Mouse (Mus musculus) midbrain, embryonic 14.5 days (tissue): Measurements from ENCODE around the gene Gapvd1. TPM values are rescaled to one million over a fixed set of nuclear protein-coding genes. Genes with fewer than 3 reads are reported as not detected.

Experiments used
- ATAC-seq: fragments of 200-750 bp; cut with Nextera tagmentation; 2 replicates; pipeline ENCODE4 v1.8.0; 2017; ENCODE audit warnings: moderate number of reproducible peaks, moderate library complexity; ENCODE audit not compliant: low FRiP score, low TSS enrichment
- DNase-seq: peaks from one replicate; pipeline ENCODE4 v3.0.0-alpha.2; 2015
- H3K27ac ChIP-seq: fragments of 300-500 bp; sonication (generic); replicated peaks from 2 replicates; pipeline ENCODE4 v1.5.1; 2014; ENCODE audit warnings: mild to moderate bottlenecking, low read depth, low read length, moderate library complexity
- H3K27me3 ChIP-seq: fragments of 300-500 bp; sonication (generic); 2 replicates; pipeline ENCODE4 v1.6.1; 2014; ENCODE audit warnings: low read length, control low read depth, mixed read lengths; ENCODE audit not compliant: control insufficient read depth, insufficient read depth
- H3K36me3 ChIP-seq: fragments of 300-500 bp; sonication (generic); 2 replicates; pipeline ENCODE4 v1.6.1; 2014; ENCODE audit warnings: low read length, control low read depth; ENCODE audit not compliant: control insufficient read depth, insufficient read depth
- H3K4me1 ChIP-seq: fragments of 300-500 bp; sonication (generic); 2 replicates; pipeline ENCODE4 v1.6.1; 2014; ENCODE audit warnings: mild to moderate bottlenecking, antibody characterized with exemption, low read length, control low read depth; ENCODE audit not compliant: control insufficient read depth, insufficient read depth
- H3K4me2 ChIP-seq: fragments of 300-500 bp; sonication (generic); 2 replicates; pipeline ENCODE4 v1.6.1; 2014; ENCODE audit warnings: mild to moderate bottlenecking, low read length, moderate library complexity
- H3K4me3 ChIP-seq: fragments of 300-500 bp; sonication (generic); replicated peaks from 2 replicates; pipeline ENCODE4 v1.5.1; 2014; ENCODE audit warnings: low read depth, low read length
- H3K9ac ChIP-seq: fragments of 300-500 bp; sonication (generic); replicated peaks from 2 replicates; pipeline ENCODE4 v1.6.1; 2014; ENCODE audit warnings: mild to moderate bottlenecking, low read length, moderate library complexity
- H3K9me3 ChIP-seq: fragments of 300-500 bp; sonication (generic); 2 replicates; pipeline ENCODE4 v1.6.1; 2016; ENCODE audit warnings: low read length, control low read depth, mixed read lengths; ENCODE audit not compliant: control insufficient read depth
- WGBS: fragments of 180-500 bp; shearing (Covaris S2); extraction: QIAGEN DNeasy Blood & Tissue Kit; methylation state at CpG from one replicate; pipeline ENCODE4 v1.1.7; 2014; 5-methylcytosine and 5-hydroxymethylcytosine counted together
- polyA plus RNA-seq: library from polyadenylated mRNA; unstranded; fragments of >200 nt; fragmentation: Nextera tagmentation; extraction: Ambion mirVana; gene quantifications from 2 replicates; pipeline ENCODE4 v1.2.1, GENCODE M21; 2014

Gapvd1 gene
- polyA plus RNA-seq, 1 experiment from 2014 or later = 132 TPM

- ATAC-seq (no peak), DNase-seq (no peak)
- Histone ChIP-seq H3K9ac (no peak overlapping the region), H3K4me2 (no peak overlapping the region), H3K36me3 (peaks cover 5% of the 10 kb centered on the region; the same call in 1 of the 2 replicates), H3K4me3 (no peak overlapping the region), H3K4me1 (peaks cover 9% of the 10 kb centered on the region), H3K27ac (no peak overlapping the region), H3K27me3 (no peaks in the 10 kb centered on the region), H3K9me3 (no peaks in the 10 kb centered on the region)
- 67% methylated on average over 8 of the region's 8 CpGs for WGBS
Measured at GRCm38 (mm10) chr2:34669203-34669746, 85.8 kb downstream of the Gapvd1 start.

DNA sequence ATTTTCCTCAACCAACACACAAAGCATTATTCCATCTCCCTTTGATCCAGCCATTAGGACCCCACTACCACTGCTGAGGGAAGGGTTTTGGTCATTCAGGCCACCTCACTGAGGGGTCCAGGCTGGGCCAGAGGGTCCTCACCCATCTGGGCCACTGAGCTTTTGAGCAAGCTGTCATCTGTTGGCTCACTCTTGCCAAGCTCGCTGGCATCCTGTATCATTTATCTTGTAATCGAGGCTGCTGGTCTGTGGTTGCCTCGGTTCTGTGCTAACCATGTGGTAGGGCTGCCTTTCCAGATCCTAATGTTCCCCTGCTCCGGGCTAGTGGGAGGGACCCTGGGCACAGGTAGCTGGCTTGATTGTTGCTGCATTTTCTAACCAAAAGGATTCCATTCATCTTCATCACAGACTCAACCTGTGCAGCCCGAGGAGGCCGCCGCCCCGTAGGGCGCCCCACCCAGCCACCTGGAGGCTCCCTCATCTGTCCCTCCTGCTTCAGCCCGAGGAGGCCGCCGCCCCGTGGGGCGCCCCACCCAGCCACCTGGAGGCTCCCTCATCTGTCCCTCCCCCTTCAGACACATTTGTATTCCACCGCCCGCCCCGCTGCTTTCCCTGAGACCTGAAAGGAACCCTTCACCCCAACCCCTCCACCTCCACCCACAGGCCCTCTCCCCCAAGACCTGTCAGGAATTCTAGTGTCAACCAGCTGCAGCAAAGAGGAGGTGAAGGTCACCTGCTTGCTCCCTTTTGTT, 86.4 kb downstream of the Gapvd1 start:
- no peak overlapping the region for H3K4me3 ChIP-seq
- H3K9me3 ChIP-seq = no peaks in the 10 kb centered on the region
- no peak overlapping the region for H3K4me2 ChIP-seq
- H3K4me1 ChIP-seq = peaks cover 9% of the 10 kb centered on the region
- no peak for ATAC-seq
- no peak for DNase-seq
- WGBS = 43% methylated on average over 17 of the region's 17 CpGs
- H3K9ac ChIP-seq = no peak overlapping the region
- 0 out of 2 replicates have a peak overlapping the region, but pooled peaks have one; percentile 20 for H3K27ac ChIP-seq
- no peaks in the 10 kb centered on the region for H3K27me3 ChIP-seq
- H3K36me3 ChIP-seq = no peaks in the 10 kb centered on the region

GRCm38 (mm10) chr2:34667820-34668219, 87.2 kb downstream of the Gapvd1 start:
- ATAC-seq (no peak), DNase-seq (peak; percentile 57)
- Histone ChIP-seq H3K9ac (no peak overlapping the region), H3K4me2 (no peak overlapping the region), H3K9me3 (no peaks in the 10 kb centered on the region), H3K27ac (0 out of 2 replicates have a peak overlapping the region, but pooled peaks have one; percentile 20), H3K36me3 (no peaks in the 10 kb centered on the region), H3K4me1 (peaks cover 9% of the 10 kb centered on the region), H3K27me3 (no peaks in the 10 kb centered on the region), H3K4me3 (no peak overlapping the region)
- WGBS = 17% methylated on average over 10 of the region's 10 CpGs

DNA sequence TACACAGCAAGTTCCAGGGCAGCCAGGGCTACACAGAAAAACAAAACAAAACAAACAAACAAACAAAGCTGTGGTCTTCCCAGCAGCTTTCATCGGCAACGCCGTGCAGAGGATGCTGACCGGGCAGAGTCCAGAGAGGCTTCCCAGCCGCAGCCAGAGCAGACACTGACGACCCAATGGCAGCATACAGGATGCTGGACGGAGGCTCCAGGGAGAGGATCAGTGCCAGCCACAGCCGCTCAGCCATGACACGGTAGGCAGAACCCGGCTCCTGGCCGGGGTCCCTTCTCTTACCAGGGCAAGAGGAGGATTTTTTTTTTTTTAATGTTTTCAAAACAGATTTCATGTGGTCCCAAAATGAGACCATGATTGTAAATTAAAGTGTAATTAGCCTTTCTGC, 107.6 kb downstream of the Gapvd1 start:
- DNase-seq (no peak), ATAC-seq (no peak)
- Histone ChIP-seq H3K27me3 (no peaks in the 10 kb centered on the region), H3K36me3 (no peaks in the 10 kb centered on the region), H3K9me3 (no peaks in the 10 kb centered on the region), H3K4me3 (no peak overlapping the region), H3K4me1 (peaks cover 16% of the 10 kb centered on the region), H3K9ac (no peak overlapping the region), H3K4me2 (no peak overlapping the region), H3K27ac (no peak overlapping the region)
- 48% methylated on average over 11 of the region's 11 CpGs for WGBS

- Histone ChIP-seq H3K27ac (no peak overlapping the region), H3K4me3 (peak overlapping the region; percentile 22; the same call in 1 of the 2 replicates), H3K4me1 (peaks cover 16% of the 10 kb centered on the region), H3K36me3 (no peaks in the 10 kb centered on the region), H3K9ac (no peak overlapping the region), H3K27me3 (no peaks in the 10 kb centered on the region), H3K9me3 (no peaks in the 10 kb centered on the region), H3K4me2 (peak overlapping the region; percentile 46)
- no peak for DNase-seq
- 9% methylated on average over 5 of the region's 5 CpGs for WGBS
- no peak; the same call in 1 of the 2 replicates for ATAC-seq
Measured at GRCm38 (mm10) chr2:34646541-34646865, 108.5 kb downstream of the Gapvd1 start.

- Histone ChIP-seq H3K9ac (peak overlapping the region; percentile 14; the same call in 1 of the 2 replicates), H3K9me3 (no peaks in the 10 kb centered on the region), H3K4me1 (peaks cover 16% of the 10 kb centered on the region), H3K27me3 (no peaks in the 10 kb centered on the region), H3K4me2 (peak overlapping the region; percentile 46), H3K36me3 (no peaks in the 10 kb centered on the region), H3K27ac (no peak overlapping the region), H3K4me3 (peak overlapping the region; percentile 22; the same call in 1 of the 2 replicates)
- ATAC-seq (peak; percentile 64), DNase-seq (peak; percentile 72)
- 9% methylated on average over 21 of the region's 21 CpGs for WGBS
Measured at GRCm38 (mm10) chr2:34645851-34646540, 109.0 kb downstream of the Gapvd1 start.

GRCm38 (mm10) chr2:34644571-34645526, 110.2 kb downstream of the Gapvd1 start:
- H3K27me3 ChIP-seq = no peaks in the 10 kb centered on the region
- no peak overlapping the region for H3K4me3 ChIP-seq
- no peak for ATAC-seq
- H3K4me2 ChIP-seq = no peak overlapping the region
- no peaks in the 10 kb centered on the region for H3K36me3 ChIP-seq
- 33% methylated on average over 22 of the region's 22 CpGs for WGBS
- DNase-seq = no peak
- H3K9ac ChIP-seq = no peak overlapping the region
- peaks cover 16% of the 10 kb centered on the region for H3K4me1 ChIP-seq
- no peak overlapping the region for H3K27ac ChIP-seq
- H3K9me3 ChIP-seq = no peaks in the 10 kb centered on the region

DNA sequence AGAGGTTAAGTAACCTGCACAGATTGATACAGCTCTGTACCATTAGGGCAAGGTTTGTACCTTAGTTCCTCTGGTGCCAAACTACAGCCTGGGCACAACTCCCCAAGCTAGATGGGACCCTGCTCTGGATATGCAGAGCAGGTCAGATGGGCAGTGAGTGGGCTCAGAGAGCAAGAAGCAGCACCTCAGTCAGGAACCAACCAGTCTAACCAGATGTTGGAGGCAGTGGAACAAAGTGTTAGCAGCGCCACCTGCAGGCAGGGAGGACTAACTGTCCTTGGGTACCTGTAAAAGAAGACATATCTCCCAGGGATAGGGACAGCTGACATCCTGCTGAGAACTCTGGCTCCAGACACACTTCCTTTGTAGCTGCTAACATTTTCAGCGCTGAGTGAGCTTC, 112.7 kb downstream of the Gapvd1 start:
- no peak overlapping the region for H3K4me2 ChIP-seq
- H3K4me3 ChIP-seq = no peak overlapping the region
- H3K4me1 ChIP-seq = peaks cover 18% of the 10 kb centered on the region
- H3K36me3 ChIP-seq = no peaks in the 10 kb centered on the region
- H3K27ac ChIP-seq = no peak overlapping the region
- ATAC-seq (no peak), DNase-seq (no peak)
- H3K27me3 ChIP-seq = no peaks in the 10 kb centered on the region
- H3K9ac ChIP-seq = no peak overlapping the region
- no peaks in the 10 kb centered on the region for H3K9me3 ChIP-seq
- WGBS = 26% methylated on average over 2 of the region's 2 CpGs
